Mouse (Mus musculus) lung, adult 2 months (tissue): Measurements from ENCODE around the gene Cd82.

Experiments used
- CTCF ChIP-seq: fragments of 200-500 bp; IDR thresholded peaks from 2 replicates; pipeline ENCODE4 v1.5.1; 2011; ENCODE audit warnings: mild to moderate bottlenecking, low read length, control low read depth; ENCODE audit not compliant: insufficient read depth
- POLR2A ChIP-seq: fragments of 200-500 bp; IDR thresholded peaks from 2 replicates; pipeline ENCODE4 v1.6.1; 2011; ENCODE audit warnings: low read depth, mild to moderate bottlenecking, control low read depth, low read length, borderline replicate concordance; ENCODE audit errors: extremely low read depth

DNA sequence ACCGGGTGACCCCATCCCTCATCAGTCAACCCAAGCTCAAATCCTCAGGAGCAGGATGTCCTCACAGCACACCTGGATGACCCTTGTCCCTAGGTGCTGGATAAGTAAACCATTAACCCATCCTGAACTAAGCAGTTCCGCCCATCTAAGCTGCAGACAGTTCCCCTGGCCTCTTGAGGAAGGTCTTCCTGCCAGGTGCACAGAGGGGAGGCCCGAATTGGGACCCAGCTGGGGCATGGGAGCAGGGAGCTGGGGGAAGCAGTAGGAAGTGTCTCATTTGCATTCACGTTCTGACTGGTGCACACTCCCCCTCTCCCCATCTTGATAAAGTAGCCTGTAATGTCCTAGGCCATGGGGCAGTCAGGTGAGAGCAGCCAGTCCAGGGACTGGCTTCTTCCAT is 50.8 kb downstream of the Cd82 start:
- TF ChIP-seq POLR2A: no peak
- TF ChIP-seq CTCF: no peak
